Mouse (Mus musculus): Measurements from ENCODE around the gene Fto.

The Fto gene

DNA sequence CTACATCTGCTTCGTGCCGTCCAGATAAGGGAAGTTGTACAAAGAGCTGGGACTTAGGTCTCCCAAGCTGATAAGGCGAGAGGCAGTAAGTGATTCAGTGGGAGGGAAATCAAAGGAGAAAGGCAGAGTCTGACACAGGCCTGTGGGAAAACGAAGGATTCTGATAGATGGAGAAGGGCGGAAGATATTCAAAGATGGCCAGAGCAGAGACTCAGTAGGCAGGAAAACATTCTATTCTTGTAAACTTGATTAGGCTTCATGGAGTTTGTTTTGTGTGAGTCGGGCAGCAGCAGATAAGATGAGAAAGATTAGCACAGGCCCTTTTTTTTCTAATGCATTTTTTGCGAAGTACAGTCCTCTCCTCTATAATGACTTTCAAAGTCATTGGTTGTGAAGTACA lies 183.6 kb downstream of the Fto start:
- no peak for DNase-seq (ENCODE audit: low read depth)

DNA sequence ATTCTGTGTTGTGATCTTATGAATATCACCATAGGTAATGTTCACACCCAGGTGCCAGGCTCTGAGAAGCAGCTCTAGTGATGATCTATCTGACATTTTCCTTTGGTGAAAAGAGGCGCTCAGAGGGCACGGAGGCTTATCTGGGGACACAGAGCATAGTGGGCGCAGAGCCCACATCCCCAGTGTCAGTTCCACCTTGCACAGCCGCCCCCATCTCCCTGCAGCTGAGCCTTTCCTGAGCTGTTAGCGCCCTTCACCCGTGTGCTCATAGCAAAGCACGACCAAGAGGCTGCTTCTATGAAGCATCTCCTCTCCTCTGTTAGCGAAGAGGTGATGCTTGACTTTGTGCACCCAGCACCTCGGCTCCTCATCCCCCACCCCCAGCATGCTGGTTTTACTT lies 185.3 kb downstream of the Fto start:
- no peak for DNase-seq (ENCODE audit: low read depth)

DNA sequence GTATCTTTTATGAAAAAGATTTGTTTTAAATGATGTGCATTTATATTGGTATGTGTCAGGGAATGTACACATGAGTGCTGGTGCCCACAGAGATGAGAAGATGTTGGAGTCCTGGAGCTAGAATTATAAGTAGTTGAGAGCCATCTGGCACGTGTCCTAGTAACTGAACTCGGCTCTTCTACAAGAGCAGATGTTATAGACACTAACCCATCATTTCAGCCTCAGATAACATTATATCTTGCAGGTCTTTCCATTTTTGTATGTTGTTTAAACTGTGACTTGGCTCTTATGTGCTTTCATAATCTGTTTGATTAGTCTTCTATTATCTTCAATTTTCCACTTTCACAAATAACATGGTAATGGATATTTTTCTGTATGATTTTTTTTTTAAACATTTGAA lies 186.0 kb downstream of the Fto start:
- no peak for DNase-seq (ENCODE audit: low read depth)

DNA sequence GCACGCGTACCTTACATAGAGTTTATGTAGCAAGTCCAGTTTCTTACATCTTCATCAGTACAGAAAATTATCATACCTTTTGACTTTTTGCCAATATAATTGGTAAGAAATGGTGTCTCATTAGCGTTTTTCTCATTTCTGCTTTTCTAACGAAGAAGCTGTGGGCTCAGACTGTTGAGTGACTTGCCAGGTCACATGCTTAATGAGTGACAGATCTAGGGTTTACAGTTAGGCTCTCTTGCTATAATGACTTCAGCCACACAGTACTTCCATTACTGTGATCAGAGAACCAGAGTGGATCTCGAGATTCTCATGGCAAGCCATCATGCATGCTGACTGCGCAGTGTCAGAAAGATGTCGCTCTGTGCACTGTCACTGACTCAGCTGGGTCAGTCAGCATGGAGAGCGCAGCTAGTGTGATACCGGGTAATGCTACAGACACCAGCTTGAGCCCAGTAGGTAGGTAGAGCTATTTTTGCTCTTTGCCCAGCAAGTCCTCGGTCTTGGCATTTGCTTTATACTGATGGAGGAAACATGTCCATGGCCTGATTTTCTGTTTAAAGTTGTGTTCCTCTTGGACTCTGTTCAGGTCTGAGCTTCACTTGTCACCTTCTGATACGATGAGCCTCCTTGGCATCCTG lies 188.8 kb downstream of the Fto start:
- DNase-seq (ENCODE audit: low read depth) = no peak

DNA sequence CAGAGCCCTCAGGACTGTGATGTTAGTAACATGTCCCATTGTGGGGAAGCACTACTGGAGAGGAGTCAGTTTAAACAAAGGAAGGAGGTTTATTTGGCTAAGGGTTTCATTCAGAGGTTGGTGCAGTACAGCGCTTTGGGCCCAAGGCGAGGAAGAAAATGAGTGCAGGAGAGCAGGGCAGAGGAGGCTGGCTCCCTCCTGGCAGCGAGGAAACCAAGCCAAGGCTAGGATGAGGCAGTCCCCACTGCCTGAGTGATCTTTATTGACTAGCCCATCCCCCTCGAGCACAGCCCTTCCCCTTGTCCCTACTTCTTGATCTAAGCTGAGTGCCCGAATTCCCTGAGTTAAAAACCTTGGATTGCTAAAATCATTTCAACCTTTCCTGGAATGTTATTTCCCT lies 189.5 kb downstream of the Fto start:
- DNase-seq (ENCODE audit: low read depth) = no peak

DNA sequence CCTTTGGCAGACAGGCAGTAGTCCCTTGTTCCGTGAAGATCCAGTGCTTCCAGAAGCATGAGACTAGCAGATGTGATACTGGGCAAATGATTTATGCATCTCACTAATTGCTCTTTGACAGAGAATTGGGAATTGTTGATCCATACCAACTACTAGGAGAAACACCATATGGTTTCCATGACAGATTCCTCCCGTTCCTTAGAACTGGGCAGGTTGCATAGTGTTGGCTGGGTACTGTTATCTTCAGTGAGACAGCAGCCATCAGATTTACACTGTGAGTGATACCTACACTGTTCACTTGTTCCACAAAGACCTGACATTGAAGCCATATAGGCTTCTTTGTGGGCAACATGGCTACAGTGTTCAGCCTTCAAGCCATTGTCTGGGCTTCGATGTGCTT lies 191.0 kb downstream of the Fto start:
- DNase-seq (ENCODE audit: low read depth) = no peak

DNA sequence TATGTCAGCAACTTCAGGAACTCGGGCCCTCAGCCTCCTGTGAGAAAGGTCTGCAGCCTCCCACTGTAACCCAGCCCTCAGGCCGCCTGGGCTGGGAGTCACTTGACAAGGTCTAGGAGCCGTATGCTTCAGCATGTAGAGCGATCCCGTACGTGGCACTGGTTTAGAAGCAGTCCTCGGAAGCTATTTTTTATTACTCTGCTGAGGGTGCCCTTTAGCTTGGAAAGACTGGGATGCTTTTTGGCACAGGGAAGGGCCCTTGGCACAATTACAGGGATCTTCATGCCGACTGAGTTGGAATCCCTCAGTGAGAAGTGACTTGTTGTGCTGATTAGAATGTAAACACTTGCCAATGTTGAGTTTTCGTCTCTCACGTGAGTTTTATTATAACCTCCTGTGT lies 191.6 kb downstream of the Fto start:
- DNase-seq (ENCODE audit: low read depth) = no peak

DNA sequence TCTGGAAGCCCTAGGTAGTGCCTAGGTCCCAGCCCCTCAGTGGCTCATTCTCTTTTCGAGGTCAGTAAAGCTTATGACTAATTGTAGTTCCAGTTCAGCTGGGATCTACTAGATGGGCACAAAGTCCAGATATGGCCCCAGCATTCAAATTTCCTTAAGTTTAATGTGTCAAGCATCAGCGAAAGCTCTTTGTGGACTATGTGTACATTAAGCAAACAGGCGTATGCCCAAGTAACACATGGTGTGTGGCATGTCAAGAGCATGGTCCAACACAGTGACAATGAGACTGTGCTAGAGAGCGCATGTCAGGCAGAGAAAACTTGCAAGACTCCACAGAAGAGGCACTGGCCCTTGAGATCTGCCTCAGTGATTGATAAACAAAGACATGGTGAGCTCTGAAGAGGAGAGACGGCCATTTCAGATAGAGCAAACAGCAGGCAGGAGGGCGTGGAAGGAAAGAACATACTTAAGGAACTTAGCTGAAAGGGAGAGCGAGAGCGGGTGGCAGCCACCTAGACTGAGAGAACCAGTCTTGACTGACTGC lies 192.2 kb downstream of the Fto start:
- no peak for DNase-seq (ENCODE audit: low read depth)

DNA sequence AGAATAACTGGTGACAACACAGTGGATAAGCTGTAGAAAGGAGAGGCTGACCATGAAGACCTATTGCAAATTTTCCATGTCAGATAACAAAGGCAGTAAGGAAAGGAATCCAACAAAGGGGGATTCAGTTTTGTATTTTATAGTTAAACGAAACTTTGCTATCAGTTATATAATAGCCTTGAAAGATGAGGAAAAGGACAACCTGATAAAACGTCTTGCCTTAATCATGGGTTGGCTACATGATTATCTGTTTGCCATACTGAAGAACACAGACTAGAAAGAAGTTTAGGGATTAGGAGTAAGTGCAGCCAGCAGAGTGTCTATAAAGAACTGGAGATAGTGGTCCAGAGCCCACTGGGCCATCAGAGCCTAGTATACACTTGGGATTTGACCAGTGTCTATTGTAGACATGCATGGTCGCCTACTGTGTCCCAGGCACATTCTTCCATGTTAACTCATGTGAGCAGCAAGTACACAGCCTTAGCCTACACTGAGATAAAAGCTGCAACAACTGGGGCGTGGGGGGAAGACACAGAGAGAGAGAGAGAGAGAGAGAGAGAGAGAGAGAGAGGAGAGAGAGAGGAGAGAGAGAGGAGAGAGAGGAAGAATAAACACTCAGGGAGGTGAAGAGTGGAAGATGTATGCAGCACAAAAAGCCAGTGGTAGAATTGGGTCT lies 192.8 kb downstream of the Fto start:
- no peak for DNase-seq (ENCODE audit: low read depth)

DNA sequence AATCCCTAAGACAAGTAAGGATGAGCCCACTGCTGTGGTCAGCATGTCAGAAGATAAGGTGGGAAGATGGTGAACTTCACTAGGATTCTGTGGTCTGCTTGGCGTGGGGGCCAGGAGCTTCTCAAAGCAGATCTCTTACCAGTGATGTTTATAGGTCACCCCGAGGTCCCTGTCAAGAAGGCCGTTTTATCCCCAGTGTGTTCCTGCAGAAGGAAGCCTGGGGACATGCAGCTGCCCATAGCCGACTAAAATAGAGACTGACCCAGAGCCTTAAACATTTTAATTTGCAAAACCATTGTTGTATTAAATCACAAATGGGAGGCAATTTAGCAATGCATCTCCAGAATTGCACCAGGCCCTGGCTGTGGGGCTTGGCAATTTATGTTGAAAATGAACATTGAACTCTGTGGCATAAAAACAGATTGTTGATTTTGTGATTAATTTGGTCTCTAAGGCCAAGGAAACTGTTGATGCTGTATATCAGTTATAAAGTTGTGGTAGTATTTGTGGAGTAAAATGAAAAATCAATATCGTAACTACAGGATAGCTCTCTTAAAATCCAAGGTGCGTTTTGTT lies 193.4 kb downstream of the Fto start:
- DNase-seq (ENCODE audit: low read depth) = no peak

DNA sequence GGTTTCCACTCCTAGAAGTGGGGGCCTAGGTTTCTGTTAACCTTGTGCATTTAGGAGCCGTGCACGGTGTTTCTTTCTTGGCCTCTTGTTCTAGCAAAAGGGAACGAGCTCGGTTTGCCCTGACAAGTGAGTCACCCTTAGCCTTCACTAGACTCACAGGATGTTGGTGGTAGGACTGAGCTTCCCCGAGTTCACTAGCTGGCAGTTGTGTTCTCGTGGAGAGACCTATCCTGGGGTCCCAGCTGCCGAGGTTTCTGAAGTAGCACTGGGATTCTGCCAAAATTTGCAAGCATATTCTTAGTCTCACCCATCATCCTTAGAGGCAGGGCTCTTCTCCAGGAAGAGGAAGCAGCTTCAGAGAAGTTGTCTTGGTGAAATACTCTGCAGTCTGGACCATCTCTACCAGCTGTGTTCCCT lies 194.4 kb downstream of the Fto start:
- DNase-seq (ENCODE audit: low read depth) = peak; percentile 23

DNA sequence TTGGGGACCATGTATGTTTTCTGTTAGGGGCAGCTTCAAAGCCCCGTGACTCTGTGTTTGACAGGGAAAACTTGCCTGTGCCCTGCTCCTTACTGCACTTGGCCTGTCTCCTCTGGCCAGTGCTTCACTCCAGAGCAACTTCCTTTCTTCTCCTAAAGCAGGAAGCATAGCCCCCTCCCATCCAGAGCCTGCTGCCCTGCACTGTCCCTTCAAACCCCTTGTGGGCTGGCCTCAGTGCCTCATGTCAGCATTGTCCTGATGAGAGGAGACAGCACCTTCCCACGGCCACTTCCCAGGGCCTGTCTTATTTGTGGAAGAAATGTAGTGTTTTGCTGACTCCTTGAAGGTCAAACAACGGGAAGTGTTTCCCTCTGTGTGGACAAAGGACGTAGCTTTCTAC lies 195.0 kb downstream of the Fto start:
- DNase-seq (ENCODE audit: low read depth) = no peak

DNA sequence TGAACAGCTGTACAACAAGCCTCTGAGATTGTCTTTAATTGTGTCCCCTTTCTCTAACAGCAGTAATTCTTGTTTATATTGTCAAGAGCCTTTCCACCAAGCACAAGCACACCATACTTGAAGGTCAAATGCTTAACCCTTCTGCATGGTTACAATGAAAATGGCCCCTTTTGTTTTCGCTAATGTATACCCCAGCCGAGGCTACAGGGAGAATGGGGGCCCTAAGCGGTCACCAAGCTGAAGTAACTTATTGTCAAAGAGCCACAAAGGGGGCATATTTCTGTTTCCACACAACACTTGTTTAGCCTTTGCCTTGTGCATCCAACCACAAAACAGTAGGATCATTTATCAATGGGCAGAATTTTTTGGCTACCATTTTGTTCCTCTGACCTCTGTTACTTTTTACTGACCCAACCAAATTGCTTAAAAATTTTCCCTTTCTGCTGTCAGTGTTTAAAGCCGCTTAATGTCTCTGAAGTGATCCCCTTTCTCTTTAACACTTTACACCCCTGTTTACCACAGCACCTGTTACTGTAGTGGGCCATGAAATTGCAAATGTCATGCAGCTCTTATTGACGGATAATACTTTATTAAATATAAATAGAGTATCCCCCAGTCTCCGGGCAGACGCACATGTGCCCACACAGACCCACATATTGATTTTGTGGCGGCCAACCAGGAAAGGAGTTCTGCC lies 196.0 kb downstream of the Fto start:
- no peak for DNase-seq (ENCODE audit: low read depth)

DNA sequence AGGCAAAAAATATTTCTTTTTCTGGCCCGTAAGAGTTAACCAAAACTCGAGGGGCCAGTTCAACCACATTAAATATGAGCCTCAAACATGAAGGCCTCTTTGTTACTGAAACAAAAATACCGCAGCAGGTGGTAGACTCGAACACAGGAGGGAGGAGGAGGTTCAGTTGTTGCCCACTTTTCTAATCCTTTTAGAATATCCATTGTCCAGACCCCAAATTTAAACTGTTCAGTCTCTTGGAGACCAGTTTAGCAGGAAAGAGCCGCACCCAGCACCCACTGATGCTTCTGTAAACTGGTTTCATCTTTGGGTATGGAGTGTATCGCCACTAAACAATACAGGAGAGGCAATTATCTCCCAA lies 196.6 kb downstream of the Fto start:
- no peak for DNase-seq (ENCODE audit: low read depth)

DNA sequence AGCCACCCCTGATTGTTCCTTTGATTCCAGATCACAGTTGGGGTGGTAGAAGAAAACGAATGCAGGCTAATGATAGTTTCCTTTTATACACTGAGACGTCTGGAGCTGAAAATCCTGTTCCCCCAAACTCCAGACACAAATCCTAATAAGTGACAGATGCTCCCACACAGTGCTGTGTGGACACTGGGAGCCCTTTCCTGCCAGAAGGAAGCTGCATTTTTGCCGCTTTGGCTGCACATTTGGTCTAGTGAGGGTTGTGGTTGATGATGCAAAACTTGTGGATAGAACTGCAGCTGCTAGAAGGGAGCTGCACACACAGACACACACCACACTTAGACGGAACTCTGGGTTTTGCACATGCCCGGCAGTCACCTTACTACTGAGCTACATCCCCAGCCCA lies 197.4 kb downstream of the Fto start:
- DNase-seq (ENCODE audit: low read depth) = no peak

DNA sequence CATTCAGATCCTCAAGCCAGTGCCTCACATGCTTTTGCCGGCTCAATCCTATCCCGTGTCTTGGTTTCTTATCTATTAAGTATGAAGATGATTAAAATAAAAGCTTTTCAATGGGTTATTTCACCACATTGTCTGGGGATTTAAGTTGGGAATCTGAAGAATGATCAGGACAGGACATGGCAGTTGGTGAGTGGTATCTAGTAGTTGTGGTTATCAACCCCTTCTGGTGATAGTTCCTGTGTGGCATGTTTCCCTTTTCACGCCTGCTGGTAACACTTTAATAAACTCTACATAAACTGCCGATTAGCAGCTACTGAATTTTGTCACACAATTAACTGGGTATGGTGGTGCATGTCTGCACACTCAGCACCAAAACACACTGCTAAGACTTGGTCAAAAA lies 198.6 kb downstream of the Fto start:
- no peak for DNase-seq (ENCODE audit: low read depth)

DNA sequence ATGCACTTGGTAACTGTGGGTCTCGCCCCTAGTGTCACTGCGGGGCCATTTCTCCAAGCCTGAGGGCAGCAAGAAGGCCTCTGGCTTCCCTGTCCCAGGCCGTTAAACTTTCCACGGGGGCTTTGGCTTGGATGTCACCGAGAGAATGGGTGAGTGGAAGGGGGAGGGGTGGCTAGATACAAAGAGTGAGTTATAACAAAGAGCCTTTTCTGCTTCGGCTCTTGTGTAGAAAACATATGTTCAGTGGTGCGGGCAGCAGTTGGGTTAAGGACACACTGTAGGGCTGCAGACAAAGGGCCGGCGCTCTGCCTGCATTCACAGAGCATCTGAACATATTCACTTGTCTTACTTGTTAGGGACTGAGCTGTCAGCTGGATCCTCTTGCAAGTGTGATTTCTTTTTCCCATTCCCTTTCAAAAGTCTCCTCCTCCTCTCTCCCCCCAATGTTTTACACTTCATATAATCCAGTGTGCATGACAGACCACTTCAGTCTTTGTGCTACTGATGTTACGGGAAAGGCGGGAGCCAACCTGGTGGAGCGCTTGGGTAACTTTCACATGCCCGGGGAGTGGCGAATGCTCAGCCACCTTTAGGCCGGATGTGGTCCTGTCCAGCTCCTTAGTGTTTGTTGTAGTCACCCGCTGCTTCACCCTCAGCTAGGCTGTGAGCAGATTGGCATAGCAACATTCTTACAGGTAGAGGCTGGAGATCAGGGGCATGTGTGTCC lies 201.6 kb downstream of the Fto start:
- no peak for DNase-seq (ENCODE audit: low read depth)

DNA sequence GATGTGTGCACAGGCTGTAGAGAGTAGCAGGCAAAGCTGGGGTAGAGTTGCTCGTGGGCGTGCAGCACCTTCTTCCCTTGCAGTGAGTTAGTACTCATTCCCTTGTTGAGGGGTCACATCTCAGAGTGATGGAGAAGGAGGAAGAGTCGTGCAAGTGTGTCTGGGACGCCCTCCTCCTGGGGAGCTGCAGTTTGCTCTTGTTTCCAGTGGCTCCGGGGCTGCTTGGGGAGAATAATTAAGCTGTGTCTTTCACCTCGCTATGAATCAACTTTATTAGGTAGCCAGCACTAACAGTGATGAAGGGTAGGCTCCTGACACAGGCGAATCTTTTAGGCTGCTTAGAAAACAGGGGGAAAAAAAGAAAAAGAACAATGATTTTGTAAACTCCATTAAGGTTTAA lies 203.1 kb downstream of the Fto start:
- no peak for DNase-seq (ENCODE audit: low read depth)

DNA sequence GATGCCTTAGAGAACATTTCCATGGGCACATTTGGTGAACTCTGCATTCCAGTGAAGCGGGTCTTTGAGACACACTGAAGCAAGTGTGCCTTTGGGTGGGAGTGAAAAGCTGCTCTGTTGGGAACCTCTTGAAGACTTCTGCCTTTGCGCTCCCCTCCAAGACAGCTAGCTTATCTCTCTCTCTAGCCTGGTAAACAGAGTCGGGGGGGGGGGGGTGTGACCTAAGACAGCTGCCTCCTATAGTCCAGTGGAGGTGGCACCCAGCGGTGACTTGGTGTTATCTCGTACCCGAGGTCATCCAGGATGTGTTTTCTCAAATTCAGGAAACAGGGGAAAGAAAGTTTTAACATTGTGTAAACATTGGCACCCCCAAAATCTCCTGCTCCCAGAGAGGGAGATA lies 204.8 kb downstream of the Fto start:
- no peak for DNase-seq (ENCODE audit: low read depth)

DNA sequence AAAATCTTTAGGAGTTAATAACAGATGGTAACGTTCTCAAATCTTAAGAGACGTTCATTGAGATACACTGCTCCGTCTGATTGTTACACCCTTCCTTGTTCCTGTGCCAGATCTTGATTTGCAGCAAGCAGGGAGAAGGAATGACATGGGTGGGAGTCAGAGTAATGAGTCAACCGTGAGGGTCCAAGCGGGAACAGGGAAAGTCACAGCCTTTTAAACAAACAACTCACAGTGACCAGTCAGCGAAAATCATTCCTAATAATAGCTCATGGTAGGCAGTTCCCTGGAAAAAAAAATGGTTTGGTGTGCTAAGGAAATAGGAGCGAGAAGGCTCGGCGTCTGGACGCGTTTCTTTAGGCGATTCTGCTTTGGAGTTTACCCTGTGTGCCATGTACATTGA lies 208.9 kb downstream of the Fto start:
- DNase-seq (ENCODE audit: low read depth) = no peak

DNA sequence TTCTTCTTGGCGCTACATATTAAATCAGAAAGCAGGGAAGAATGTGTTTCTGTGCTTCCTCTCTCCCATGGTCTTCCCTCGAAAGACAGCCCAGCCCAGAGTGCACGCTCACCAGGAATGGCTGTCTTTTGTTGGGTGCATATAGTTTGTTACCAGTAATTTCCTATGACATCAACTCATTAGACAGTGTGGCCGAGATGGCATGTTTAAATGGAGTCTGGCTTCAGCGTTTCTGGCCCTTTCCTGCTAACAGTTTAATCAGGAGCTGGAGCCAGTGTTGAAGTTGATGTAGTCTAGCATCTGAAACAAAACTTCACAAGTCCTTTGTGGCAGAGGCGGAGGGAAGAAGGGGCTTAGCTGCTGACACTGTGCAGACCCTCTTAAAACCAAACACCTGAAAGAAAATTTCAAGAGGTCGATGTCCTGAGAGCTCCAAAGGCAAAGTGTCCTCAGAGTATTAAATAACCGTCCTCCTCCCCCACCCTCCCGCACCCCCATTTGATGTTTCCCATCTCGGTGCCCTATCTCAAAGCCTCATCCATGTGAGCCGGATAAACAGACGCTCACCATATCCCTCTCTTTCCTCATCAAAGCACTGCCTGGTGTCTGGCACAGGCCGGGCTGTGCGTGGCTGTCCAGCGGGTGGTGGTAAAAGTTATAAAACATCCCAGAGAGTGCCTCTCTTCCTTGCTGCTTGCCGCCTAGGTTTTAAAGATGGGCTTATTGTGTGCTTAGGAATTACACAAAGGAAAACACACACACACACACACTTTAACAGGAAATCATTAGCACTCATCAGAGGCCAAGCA lies 210.9 kb downstream of the Fto start:
- no peak for DNase-seq (ENCODE audit: low read depth)

DNA sequence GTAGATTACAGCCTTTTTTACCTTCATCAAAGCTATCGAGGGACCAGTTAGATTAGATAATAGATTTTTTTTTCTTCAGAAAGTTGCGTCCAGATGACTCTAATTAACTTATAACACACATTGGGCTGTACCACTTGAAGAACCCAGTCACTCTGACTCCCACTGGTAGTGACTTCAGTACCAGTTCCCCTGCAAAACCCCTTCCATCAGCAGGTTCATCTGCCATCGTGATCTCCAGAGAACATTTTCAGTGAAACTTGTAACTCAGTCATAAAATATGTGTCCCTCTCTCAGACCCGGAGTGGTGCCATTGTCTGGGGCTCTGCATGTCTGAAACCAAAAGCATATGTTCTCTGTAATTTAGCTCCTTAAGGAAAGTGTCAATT lies 211.5 kb downstream of the Fto start:
- no peak for DNase-seq (ENCODE audit: low read depth)

Measured in c-Kit-positive CD71-negative TER-119-negative erythroid progenitor cells, embryonic 14.5 days (primary cell).